Mouse (Mus musculus): ENCODE data around the gene Itpkc. TPM values are rescaled to one million over a fixed set of nuclear protein-coding genes. Genes with fewer than 3 reads are reported as not detected.

The Itpkc gene
- polyA plus RNA-seq, 1 experiment from 2014 or later: 6.6 TPM

GRCm38 (mm10) chr7:27221939-27222338 lies 6.5 kb downstream of the Itpkc start:
- Histone ChIP-seq H3K9me3 (ENCODE audit: control insufficient read depth, low read length) (no peaks in the 10 kb centered on the region), H3K27me3 (ENCODE audit: control insufficient read depth, insufficient read depth, low read length) (no peaks in the 10 kb centered on the region), H3K27ac (ENCODE audit: low read depth, low read length) (no peak overlapping the region), H3K4me1 (replicated peaks; ENCODE audit: control insufficient read depth, insufficient read depth, low read length) (peaks cover 4% of the 10 kb centered on the region; the same call in 1 of the 2 replicates), H3K36me3 (ENCODE audit: control insufficient read depth, insufficient read depth, low read length) (no peaks in the 10 kb centered on the region; the same call in 1 of the 2 replicates), H3K4me3 (ENCODE audit: low read depth, low read length) (no peak overlapping the region), H3K4me2 (ENCODE audit: low read depth, low read length, severe bottlenecking) (no peak overlapping the region), H3K9ac (ENCODE audit: low read length) (no peak overlapping the region)
- WGBS: 92% methylated on average over 6 of the region's 6 CpGs
- ATAC-seq (replicated peaks; ENCODE audit: low FRiP score): no peak
- DNase-seq (ENCODE audit: low spot score): no peak

GRCm38 (mm10) chr7:27219937-27220336 lies 8.5 kb downstream of the Itpkc start:
- Histone ChIP-seq H3K9me3 (ENCODE audit: control insufficient read depth, low read length) (no peaks in the 10 kb centered on the region), H3K4me2 (ENCODE audit: low read depth, low read length, severe bottlenecking) (no peak overlapping the region), H3K36me3 (ENCODE audit: control insufficient read depth, insufficient read depth, low read length) (no peaks in the 10 kb centered on the region; the same call in 1 of the 2 replicates), H3K27ac (ENCODE audit: low read depth, low read length) (no peak overlapping the region), H3K9ac (ENCODE audit: low read length) (no peak overlapping the region), H3K4me1 (replicated peaks; ENCODE audit: control insufficient read depth, insufficient read depth, low read length) (no peaks in the 10 kb centered on the region; the same call in 1 of the 2 replicates), H3K27me3 (ENCODE audit: control insufficient read depth, insufficient read depth, low read length) (no peaks in the 10 kb centered on the region), H3K4me3 (ENCODE audit: low read depth, low read length) (no peak overlapping the region)
- WGBS: 86% methylated on average over 11 of the region's 11 CpGs
- ATAC-seq (replicated peaks; ENCODE audit: low FRiP score) (no peak), DNase-seq (ENCODE audit: low spot score) (no peak)

- Histone ChIP-seq H3K9me3 (ENCODE audit: control insufficient read depth, low read length) (no peaks in the 10 kb centered on the region), H3K9ac (ENCODE audit: low read length) (no peak overlapping the region), H3K27ac (ENCODE audit: low read depth, low read length) (no peak overlapping the region), H3K27me3 (ENCODE audit: control insufficient read depth, insufficient read depth, low read length) (no peaks in the 10 kb centered on the region), H3K4me1 (replicated peaks; ENCODE audit: control insufficient read depth, insufficient read depth, low read length) (no peaks in the 10 kb centered on the region), H3K4me3 (ENCODE audit: low read depth, low read length) (no peak overlapping the region), H3K36me3 (ENCODE audit: control insufficient read depth, insufficient read depth, low read length) (no peaks in the 10 kb centered on the region; the same call in 1 of the 2 replicates), H3K4me2 (ENCODE audit: low read depth, low read length, severe bottlenecking) (no peak overlapping the region)
- no peak for DNase-seq (ENCODE audit: low spot score)
- WGBS: 95% methylated on average over 7 of the region's 7 CpGs
- ATAC-seq (replicated peaks; ENCODE audit: low FRiP score): no peak
These were observed 9.9 kb downstream of the Itpkc start for GRCm38 (mm10) chr7:27218586-27218985.

GRCm38 (mm10) chr7:27212626-27213025 lies 15.8 kb downstream of the Itpkc start:
- Histone ChIP-seq H3K9me3 (ENCODE audit: control insufficient read depth, low read length) (no peaks in the 10 kb centered on the region), H3K27me3 (ENCODE audit: control insufficient read depth, insufficient read depth, low read length) (no peaks in the 10 kb centered on the region), H3K4me3 (ENCODE audit: low read depth, low read length) (no peak overlapping the region), H3K36me3 (ENCODE audit: control insufficient read depth, insufficient read depth, low read length) (peaks cover 4% of the 10 kb centered on the region; the same call in 1 of the 2 replicates), H3K27ac (ENCODE audit: low read depth, low read length) (no peak overlapping the region), H3K4me2 (ENCODE audit: low read depth, low read length, severe bottlenecking) (no peak overlapping the region), H3K9ac (ENCODE audit: low read length) (no peak overlapping the region), H3K4me1 (replicated peaks; ENCODE audit: control insufficient read depth, insufficient read depth, low read length) (no peaks in the 10 kb centered on the region)
- no peak for DNase-seq (ENCODE audit: low spot score)
- ATAC-seq (replicated peaks; ENCODE audit: low FRiP score): no peak
- 82% methylated on average over 2 of the region's 2 CpGs for WGBS

- no peak for DNase-seq (ENCODE audit: low spot score)
- WGBS: 94% methylated on average over 8 of the region's 8 CpGs
- ATAC-seq (replicated peaks; ENCODE audit: low FRiP score): no peak
- Histone ChIP-seq H3K9ac (ENCODE audit: low read length) (no peak overlapping the region), H3K27ac (ENCODE audit: low read depth, low read length) (no peak overlapping the region), H3K27me3 (ENCODE audit: control insufficient read depth, insufficient read depth, low read length) (no peaks in the 10 kb centered on the region), H3K4me3 (ENCODE audit: low read depth, low read length) (no peak overlapping the region), H3K4me2 (ENCODE audit: low read depth, low read length, severe bottlenecking) (no peak overlapping the region), H3K36me3 (ENCODE audit: control insufficient read depth, insufficient read depth, low read length) (peaks cover 2% of the 10 kb centered on the region; the same call in 1 of the 2 replicates), H3K4me1 (replicated peaks; ENCODE audit: control insufficient read depth, insufficient read depth, low read length) (no peaks in the 10 kb centered on the region), H3K9me3 (ENCODE audit: control insufficient read depth, low read length) (no peaks in the 10 kb centered on the region)
These were observed 24.6 kb downstream of the Itpkc start for GRCm38 (mm10) chr7:27203730-27204449.

- Histone ChIP-seq H3K4me2 (ENCODE audit: low read depth, low read length, severe bottlenecking) (no peak overlapping the region), H3K27me3 (ENCODE audit: control insufficient read depth, insufficient read depth, low read length) (no peaks in the 10 kb centered on the region), H3K36me3 (ENCODE audit: control insufficient read depth, insufficient read depth, low read length) (0 out of 2 replicates have a peak, but pooled peaks cover 2% of the 10 kb centered on the region), H3K4me1 (replicated peaks; ENCODE audit: control insufficient read depth, insufficient read depth, low read length) (peaks cover 7% of the 10 kb centered on the region; the same call in 1 of the 2 replicates), H3K9ac (ENCODE audit: low read length) (no peak overlapping the region), H3K27ac (ENCODE audit: low read depth, low read length) (no peak overlapping the region), H3K9me3 (ENCODE audit: control insufficient read depth, low read length) (no peaks in the 10 kb centered on the region), H3K4me3 (ENCODE audit: low read depth, low read length) (no peak overlapping the region)
- WGBS: 94% methylated on average over 8 of the region's 8 CpGs
- ATAC-seq (replicated peaks; ENCODE audit: low FRiP score): no peak
- DNase-seq (ENCODE audit: low spot score): no peak
These were observed 29.7 kb downstream of the Itpkc start for GRCm38 (mm10) chr7:27198779-27199178.

GRCm38 (mm10) chr7:27198355-27198754 lies 30.1 kb downstream of the Itpkc start:
- Histone ChIP-seq H3K9ac (ENCODE audit: low read length) (no peak overlapping the region), H3K9me3 (ENCODE audit: control insufficient read depth, low read length) (no peaks in the 10 kb centered on the region), H3K27ac (ENCODE audit: low read depth, low read length) (no peak overlapping the region), H3K27me3 (ENCODE audit: control insufficient read depth, insufficient read depth, low read length) (no peaks in the 10 kb centered on the region), H3K4me2 (ENCODE audit: low read depth, low read length, severe bottlenecking) (no peak overlapping the region), H3K4me1 (replicated peaks; ENCODE audit: control insufficient read depth, insufficient read depth, low read length) (peaks cover 9% of the 10 kb centered on the region; the same call in 1 of the 2 replicates), H3K4me3 (ENCODE audit: low read depth, low read length) (no peak overlapping the region), H3K36me3 (ENCODE audit: control insufficient read depth, insufficient read depth, low read length) (peaks cover 1% of the 10 kb centered on the region; the same call in 1 of the 2 replicates)
- no peak for ATAC-seq (replicated peaks; ENCODE audit: low FRiP score)
- DNase-seq (ENCODE audit: low spot score): no peak

GRCm38 (mm10) chr7:27197634-27198033 lies 30.8 kb downstream of the Itpkc start:
- H3K27me3 ChIP-seq (ENCODE audit: control insufficient read depth, insufficient read depth, low read length): no peaks in the 10 kb centered on the region
- 93% methylated on average over 8 of the region's 8 CpGs for WGBS
- no peaks in the 10 kb centered on the region for H3K9me3 ChIP-seq (ENCODE audit: control insufficient read depth, low read length)
- no peak overlapping the region for H3K4me3 ChIP-seq (ENCODE audit: low read depth, low read length)
- H3K9ac ChIP-seq (ENCODE audit: low read length): no peak overlapping the region
- DNase-seq (ENCODE audit: low spot score) (no peak), ATAC-seq (replicated peaks; ENCODE audit: low FRiP score) (no peak)
- no peak overlapping the region for H3K4me2 ChIP-seq (ENCODE audit: low read depth, low read length, severe bottlenecking)
- H3K27ac ChIP-seq (ENCODE audit: low read depth, low read length): no peak overlapping the region
- H3K4me1 ChIP-seq (replicated peaks; ENCODE audit: control insufficient read depth, insufficient read depth, low read length): peaks cover 9% of the 10 kb centered on the region; the same call in 1 of the 2 replicates
- peaks cover 1% of the 10 kb centered on the region; the same call in 1 of the 2 replicates for H3K36me3 ChIP-seq (ENCODE audit: control insufficient read depth, insufficient read depth, low read length)

- Histone ChIP-seq H3K9ac (ENCODE audit: low read length) (no peak overlapping the region), H3K9me3 (ENCODE audit: control insufficient read depth, low read length) (no peaks in the 10 kb centered on the region), H3K4me1 (replicated peaks; ENCODE audit: control insufficient read depth, insufficient read depth, low read length) (peaks cover 9% of the 10 kb centered on the region; the same call in 1 of the 2 replicates), H3K4me2 (ENCODE audit: low read depth, low read length, severe bottlenecking) (no peak overlapping the region), H3K36me3 (ENCODE audit: control insufficient read depth, insufficient read depth, low read length) (peaks cover 6% of the 10 kb centered on the region), H3K4me3 (ENCODE audit: low read depth, low read length) (no peak overlapping the region), H3K27me3 (ENCODE audit: control insufficient read depth, insufficient read depth, low read length) (no peaks in the 10 kb centered on the region), H3K27ac (ENCODE audit: low read depth, low read length) (no peak overlapping the region)
- no peak for ATAC-seq (replicated peaks; ENCODE audit: low FRiP score)
- 83% methylated on average over 3 of the region's 3 CpGs for WGBS
- no peak for DNase-seq (ENCODE audit: low spot score)
These were observed 31.3 kb downstream of the Itpkc start for GRCm38 (mm10) chr7:27197136-27197535.

All from forebrain, embryonic 11.5 days (tissue).